Mouse (Mus musculus): ENCODE data around the gene Ccdc9. TPM values are rescaled to one million over a fixed set of nuclear protein-coding genes. Genes with fewer than 3 reads are reported as not detected.
"Not testable (repeated sequence)": the region's sequence is repeated elsewhere in the genome, so short reads cannot be mapped to it uniquely, and the experiment has no call there.

Gene Ccdc9
- total RNA-seq, 2 experiments from 2014 or later: 69.0 to 77.7 TPM

DNA sequence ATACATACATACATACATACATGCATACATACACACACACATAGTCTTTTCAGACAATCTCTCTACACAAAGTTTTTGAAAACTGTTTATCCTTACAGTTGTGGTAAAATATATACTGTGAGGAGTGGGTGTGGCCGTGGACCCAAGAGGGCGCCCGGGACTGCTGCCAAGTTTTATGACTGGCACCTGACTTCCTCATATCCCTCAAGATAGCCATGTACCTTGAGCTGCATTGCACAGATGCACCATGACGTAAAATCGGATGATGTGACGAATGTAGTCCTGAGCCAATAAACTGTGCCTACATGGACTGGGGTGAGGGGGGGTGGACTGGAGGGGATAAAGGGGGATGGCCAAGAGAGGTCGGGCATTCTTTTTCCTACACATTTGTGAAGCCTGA, 20.0 kb downstream of the Ccdc9 start:
- not testable (repeated sequence) for DNase-seq

DNA sequence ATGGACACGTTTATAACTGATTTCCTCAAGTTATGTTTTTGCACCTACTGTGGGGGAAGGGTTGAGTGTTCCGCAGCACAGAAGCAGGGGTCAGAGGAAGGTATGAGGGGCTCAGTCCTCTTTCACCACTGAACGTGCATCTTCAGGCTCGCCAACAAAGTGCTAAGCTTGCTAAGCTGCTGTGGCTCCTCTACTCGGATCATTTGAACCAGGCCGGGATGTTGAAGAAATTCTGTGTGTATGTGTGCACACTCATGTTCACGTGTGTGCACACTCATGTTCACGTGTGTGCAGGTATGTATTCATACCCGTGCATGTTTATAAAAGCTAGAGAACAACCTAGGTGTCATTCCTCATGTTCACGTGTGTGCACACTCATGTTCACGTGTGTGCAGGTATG, 20.7 kb downstream of the Ccdc9 start:
- DNase-seq: no peak

DNA sequence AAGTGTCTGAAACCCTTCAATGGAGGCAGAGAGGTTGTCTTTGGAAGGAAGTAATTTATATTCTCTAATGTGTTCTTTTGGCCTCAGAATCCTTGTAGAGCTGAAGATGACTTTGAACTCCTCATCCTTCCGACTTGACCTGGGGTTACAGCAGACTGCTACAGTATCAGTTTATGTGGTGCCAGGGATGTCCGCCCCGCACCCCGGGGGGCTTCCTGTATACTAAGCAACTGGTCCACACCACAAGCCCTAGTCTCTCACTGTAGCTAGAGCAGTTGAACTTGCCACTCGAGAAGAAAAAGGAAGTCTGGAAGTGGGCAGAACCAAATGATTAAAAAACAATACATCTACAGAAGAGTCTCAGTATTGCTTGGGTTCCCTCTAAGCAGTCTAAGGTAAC, 22.8 kb downstream of the Ccdc9 start:
- no peak for DNase-seq

DNA sequence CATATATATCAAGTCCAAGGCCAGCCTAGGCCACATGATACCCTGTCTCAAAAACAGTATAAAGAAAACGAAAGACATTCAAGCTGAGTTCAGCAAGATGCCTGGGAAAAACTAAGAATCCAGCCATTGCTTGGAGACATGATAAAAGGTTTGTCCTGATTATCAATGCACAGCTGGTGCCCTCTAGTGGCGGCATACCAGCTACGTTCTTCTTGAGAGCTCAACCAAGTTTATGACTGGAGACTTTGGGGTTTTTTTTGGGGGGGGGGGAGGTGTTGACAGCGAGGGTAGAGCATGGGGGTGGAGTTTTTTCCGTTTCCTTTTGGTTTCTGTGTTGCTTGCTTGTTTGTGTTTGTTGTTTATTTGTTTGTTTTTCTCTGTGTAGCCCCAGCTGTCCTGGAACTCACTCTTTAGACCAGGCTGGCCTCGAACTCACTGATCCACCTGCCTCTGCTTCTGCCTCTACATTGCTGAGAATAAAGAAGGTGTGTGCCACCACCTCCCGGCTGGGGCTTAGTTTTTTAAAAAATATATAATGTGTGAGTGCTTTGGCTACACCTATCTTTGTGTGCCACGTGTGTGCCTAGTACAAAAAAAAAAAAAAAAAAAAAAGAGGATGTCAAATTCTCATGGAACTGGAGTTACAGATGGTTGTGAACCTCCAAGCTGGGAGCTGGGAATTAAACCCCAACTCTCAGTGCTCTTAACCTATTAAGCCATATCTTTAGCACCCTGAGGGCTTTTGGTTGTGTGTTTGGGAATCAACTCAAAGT, 23.4 kb downstream of the Ccdc9 start:
- peak; percentile 60 to 63 for DNase-seq

DNA sequence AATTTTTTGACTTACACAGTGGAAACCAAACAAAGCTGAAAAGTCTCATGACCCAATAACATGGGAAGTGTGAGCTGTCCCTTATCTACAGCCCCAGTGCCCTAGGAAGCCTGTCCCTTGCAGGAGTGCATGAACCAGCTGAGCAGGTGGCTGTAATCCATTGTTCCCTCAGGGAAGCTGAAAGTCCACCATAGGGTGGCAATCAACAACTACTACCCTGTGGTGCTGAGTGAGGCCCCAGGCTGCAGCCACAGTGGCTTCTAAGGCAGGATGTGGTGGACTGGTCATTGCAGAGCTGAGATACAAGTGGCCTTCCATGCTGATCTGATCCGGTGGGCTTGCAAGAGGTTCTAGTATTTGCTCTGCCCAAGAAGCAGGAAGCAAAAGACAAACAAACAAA, 25.5 kb downstream of the Ccdc9 start:
- DNase-seq: no peak

DNA sequence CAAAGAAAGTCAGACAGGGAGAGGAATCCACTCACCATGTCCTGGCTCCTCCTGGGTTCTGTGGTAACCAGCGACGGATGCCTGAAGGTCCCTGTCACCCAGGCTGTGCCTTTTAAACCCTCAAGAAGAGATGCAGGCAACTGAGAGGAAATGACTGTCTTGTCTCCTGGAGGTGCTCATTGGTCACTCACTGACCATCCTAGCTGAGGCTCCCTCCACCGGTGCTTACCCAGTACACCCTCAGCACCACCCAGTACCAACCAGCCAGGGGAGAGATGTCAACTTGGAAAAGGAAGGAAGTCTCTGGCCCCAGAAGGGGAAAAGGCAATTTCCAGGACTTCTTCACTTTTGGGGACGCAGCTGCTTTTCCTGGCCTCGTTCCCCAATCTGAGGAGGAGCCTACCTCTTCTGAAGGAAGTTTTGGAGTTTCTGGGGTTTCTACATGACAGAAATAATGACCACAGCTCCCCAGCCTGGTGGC, 27.4 kb downstream of the Ccdc9 start, which contains the start of gene C5ar1:
Gene C5ar1 (minus strand): TSS at position 431 of the 481 bp plus-strand sequence.
- no peak for DNase-seq

DNA sequence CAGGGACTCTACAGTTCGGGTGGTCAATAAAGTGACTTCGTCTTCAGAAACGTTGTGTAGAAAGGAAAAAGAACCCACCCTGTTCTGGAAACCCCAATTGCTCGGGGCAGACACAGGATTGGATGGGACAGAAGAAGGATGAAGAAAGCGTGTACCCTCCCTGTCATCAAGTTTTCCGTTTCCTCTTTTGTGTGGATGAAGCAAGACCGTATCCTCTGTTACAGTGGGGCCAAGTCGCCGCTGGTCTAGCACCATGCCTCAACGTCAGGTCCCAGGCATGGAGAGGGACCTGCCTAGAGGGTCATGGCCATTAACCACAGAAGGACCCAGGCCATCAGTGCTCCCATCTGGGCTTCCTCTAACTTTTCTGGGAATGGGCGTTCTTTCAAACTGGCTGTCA, 28.8 kb downstream of the Ccdc9 start:
- no peak for DNase-seq

DNA sequence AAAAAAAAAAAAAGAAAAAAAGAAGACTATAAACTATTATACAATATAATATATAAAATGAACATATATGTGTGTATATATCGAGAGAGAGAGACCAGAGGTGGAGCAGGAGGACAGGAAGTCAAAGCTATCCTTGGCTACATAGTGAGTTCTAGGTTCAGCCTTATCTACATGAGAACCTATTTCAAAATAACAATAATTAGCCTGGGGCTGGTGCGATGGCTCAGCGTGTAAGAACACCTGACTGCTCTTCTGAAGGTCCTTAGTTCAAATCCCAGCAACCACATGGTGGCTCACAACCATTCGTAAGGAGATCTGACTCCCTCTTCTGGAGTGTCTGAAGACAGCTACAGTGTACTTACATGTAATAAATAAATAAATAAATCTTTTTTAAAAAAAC, 30.6 kb downstream of the Ccdc9 start:
- not testable (repeated sequence) for DNase-seq

DNA sequence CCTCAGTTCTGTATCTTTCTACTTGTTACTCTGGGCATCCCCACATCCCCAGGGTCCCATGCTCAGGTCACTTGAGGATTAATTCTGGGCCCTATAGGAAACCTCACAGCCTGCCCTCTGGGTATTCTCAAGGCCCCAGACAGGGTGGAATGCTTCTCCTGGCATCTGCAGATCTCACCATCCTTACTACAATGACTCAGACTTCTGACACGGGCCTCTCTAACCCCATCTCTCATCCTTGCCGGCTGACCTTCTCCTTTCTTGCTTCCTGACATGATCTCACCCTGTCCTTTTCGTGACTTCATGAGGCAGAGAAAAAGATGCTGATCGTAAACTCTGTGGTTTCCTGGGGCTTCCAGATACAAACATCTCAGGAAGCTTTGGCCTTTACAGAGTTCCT, 32.4 kb downstream of the Ccdc9 start:
- DNase-seq: no peak

DNA sequence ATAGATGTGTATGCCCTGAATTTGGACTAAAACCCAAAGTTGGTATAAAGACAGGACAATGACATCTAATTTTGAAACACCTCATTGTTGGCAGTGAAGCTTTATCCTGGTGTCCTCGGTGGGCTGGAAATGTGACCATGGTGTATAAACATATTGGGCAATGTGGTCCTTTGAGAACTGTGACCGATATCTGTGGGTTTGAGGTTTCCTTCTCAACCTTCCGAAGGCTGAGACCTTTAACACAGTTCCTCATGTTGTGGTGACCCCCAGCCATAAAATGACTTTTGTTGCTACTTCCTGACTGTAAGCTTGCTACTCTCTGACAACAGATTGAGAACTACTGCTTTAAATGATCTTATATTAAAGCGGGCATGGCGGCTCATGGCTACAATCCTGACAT, 35.9 kb downstream of the Ccdc9 start:
- no peak for DNase-seq

DNA sequence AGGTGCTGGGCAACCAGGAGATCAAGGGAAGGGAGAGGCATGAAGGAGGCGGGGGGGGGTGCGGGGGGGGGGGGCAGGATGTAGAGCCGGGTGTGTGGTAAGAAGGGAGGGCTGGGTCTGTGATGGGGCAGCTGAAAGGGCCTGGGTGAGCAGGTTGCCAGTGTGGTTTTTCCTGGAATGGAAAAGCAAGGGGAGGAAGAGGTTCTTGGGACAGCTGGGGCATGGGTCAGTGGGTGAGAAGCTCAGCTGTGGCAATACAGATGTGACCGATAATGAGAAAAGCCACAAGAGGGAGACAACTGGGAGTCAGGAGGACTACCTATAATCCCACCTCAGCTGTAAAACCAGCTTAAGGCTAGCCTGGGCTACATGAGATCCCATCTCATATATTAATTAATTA, 40.6 kb downstream of the Ccdc9 start:
- DNase-seq: no peak

DNA sequence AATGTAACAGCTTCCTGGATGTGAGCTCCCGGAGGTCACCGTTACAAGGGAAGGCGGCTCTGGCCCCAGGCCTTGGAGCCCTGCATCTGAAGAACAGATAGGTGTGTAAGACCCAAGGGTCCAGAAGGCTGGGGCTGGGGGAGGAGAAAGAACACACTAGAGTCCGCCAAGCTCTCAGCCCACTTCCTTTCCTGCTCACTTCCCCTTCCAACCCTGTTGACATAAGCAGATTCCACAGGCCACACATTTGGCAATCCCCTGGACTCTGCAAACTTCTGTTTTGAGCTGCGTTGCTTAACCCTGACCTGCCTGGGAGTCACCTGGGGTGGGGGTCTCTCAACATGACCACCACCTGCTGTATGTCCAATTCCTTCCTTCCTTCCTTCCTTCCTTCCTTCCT, 42.5 kb downstream of the Ccdc9 start, which contains the start of gene C5ar2:
Gene C5ar2 (minus strand): TSS at position 88 of the 400 bp plus-strand sequence.
- DNase-seq: no peak

DNA sequence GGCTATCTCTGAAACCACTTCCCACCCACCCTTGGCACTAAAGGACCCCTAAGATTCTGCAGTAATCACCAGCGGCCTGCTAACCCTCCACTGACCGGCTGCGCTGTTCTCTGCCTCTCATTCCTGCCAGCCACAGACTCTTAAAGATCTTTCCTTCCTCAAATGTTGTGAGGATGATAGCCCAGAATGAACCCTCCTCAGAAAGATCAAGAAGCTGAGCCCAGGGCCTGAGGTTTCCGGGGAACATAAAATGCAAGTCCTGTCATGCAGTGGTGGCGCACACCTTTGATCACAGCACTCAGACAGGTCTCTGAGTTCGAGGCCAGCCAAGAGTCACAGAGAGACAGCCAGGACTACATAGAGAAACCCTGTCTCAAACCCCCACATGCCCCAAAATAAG, 44.4 kb downstream of the Ccdc9 start:
- DNase-seq: no peak

DNA sequence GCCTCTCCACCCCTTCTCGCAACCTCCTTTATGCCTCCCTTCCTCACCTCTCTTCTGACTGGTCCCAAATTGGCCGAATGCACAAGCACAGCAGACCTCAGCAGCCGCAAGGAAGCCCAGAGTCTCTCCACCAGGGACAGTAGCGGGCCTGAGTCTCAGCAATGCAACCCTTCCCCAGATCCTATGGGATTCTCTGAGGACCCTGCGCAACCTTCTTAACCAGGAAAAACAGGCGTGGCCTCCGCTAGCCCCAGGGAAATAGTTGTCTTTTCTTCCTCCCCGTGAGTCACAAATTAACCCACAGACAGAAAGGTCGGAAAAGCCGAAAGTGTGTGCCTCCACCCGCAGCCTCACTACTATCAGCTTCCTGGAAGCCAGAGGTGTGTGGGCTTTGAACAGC, 44.8 kb downstream of the Ccdc9 start:
- no peak for DNase-seq

DNA sequence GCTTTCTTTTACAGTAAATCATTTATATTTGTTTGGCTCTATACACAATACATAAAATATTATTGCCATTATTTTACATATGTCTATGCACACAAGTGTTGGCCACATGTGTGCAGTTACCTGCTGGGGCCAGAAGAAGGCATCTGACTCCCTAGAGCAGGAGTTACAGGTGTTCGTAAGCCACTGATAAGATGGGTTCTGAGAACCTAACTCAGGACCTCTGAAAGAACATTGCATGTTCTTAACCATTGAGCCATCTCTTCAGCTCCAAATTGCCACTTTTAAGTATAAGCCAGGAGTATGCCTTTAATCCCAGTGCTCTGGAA, 45.7 kb downstream of the Ccdc9 start:
- no peak for DNase-seq

DNA sequence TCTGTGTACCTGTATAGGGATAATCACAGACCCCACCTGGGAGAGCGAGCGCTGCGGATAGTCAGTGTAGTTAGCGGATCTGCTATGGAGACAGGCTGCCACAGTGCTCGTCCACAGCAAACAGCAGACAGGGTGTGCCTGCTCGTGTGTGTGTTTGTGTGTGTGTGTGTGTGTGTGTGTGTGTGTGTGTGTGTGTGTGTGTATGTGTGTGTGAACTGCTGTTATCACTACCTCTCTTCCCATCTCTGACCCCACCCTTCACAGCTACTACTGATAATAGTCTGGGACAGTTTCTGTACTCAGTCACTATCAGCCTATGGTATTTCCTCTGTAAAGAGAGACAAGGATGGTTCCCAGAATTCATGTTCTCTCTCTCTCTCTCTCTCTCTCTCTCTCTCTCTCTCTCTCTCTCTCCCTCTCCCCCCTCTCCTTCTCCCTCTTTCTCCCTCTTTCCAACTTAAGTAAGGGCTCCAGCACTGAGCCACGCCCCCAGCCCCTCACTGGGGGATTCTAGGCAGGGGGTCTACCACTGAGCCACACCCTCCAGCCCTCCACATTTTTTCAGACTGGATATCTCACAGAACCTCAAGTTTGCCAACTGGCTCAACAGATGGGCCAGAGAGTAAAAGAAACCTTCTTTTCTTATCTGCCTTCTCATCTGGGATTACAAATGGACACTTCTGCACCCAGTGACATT, 46.2 kb downstream of the Ccdc9 start:
- no peak for DNase-seq

DNA sequence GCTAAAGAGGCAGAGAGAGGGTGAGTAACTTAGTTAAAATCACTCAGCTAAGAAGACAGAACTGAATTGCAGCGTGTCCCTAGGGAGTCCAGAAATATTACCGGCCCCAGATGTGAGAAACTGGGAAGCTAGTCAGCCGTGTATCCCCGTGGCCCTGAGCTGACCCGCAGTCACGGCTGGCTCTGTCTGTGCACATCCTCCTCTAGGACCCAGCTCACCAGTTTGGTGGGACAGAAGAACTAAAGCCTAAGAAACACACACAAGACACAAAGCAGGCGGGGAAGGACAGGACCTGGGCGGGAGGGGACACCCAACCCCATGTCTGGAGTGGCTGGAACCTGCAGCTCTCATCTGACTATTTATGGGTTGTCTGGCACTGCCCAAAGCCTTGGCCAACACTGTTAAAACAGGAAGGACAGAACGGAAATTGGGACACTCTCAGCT, 47.0 kb downstream of the Ccdc9 start:
- DNase-seq: no peak

DNA sequence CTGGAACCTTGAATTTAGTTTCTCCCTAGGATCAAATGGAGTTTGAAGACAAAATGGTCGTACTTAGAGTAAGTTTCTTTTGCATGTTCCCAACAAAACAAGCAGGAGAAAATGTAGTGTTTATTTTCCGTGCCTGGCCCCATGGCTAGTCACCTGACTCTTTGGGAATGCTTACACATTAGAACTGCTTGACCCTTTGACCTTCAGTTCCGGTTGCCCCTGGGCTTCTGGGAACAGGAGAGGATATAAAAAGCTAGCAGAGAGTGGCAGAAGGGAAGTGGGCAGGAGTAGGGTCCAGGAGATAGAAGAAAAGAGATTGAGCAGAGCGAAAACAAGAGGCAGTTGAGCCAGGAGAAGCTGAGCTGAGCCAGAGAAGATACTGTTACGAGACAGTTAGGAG, 56.7 kb downstream of the Ccdc9 start:
- DNase-seq: no peak

Other genes starting within 250 kb of the Ccdc9 start
- gene Bicra, start 238.9 kb downstream of the Ccdc9 start, total RNA-seq (2021): 10 to 100 TPM; 19.5 to 21.9 TPM
- gene Zfp541, start 225.0 kb downstream of the Ccdc9 start, total RNA-seq (2021): under 1 TPM; 0.67 to 0.83 TPM
- 100 to 1,000 TPM; 272 to 282 TPM for gene Napa, start 188.3 kb downstream of the Ccdc9 start, total RNA-seq (2021)
- gene Kptn, start 166.9 kb downstream of the Ccdc9 start, total RNA-seq (2021): 10 to 100 TPM; 32.0 to 37.8 TPM
- 100 to 1,000 TPM; 286 to 292 TPM for gene Slc8a2, start 157.0 kb downstream of the Ccdc9 start, total RNA-seq (2021)
- gene Meis3, start 111.7 kb downstream of the Ccdc9 start, total RNA-seq (2021): 10 to 100 TPM; 36.1 to 44.0 TPM
- 10 to 100 TPM; 10.1 to 12.2 TPM for gene Dhx34, start 64.8 kb downstream of the Ccdc9 start, total RNA-seq (2021)
- under 1 TPM; 0.35 to 0.60 TPM for gene C5ar2, start 42.6 kb downstream of the Ccdc9 start, total RNA-seq (2021)
- 1 to 10 TPM in 1 of 2 experiments, under 1 TPM in 1; 0.62 to 1.9 TPM for gene C5ar1, start 27.3 kb downstream of the Ccdc9 start, total RNA-seq (2021)
- 10 to 100 TPM; 31.2 to 33.0 TPM for gene Inafm1, start 13.2 kb downstream of the Ccdc9 start, total RNA-seq (2021)
- 10 to 100 TPM; 11.3 to 13.0 TPM for gene Bbc3, start 21.6 kb upstream of the Ccdc9 start, total RNA-seq (2021)
- gene Sae1, start 101.0 kb upstream of the Ccdc9 start, total RNA-seq (2021): 10 to 100 TPM; 88.7 to 97.5 TPM
- 10 to 100 TPM; 54.7 to 60.4 TPM for gene Zc3h4, start 114.1 kb upstream of the Ccdc9 start, total RNA-seq (2021)
- gene Tmem160, start 166.0 kb upstream of the Ccdc9 start, total RNA-seq (2021): 10 to 100 TPM; 61.4 to 77.2 TPM
- 10 to 100 TPM; 17.9 to 20.2 TPM for gene Npas1, start 190.9 kb upstream of the Ccdc9 start, total RNA-seq (2021)